Mouse (Mus musculus) forebrain, postnatal 0 days (tissue): ENCODE results near the gene Lactbl1. TPM values are rescaled to one million over a fixed set of nuclear protein-coding genes. Genes with fewer than 3 reads are reported as not detected.

ENCODE experiments used
- ATAC-seq: fragments of 200-750 bp; cut with Nextera tagmentation; 2 replicates; pipeline ENCODE4 v1.8.0; 2017; ENCODE audit warnings: mild to moderate bottlenecking, moderate library complexity
- DNase-seq: peaks from one replicate; pipeline ENCODE4 v3.0.0-alpha.2; 2015
- H3K27ac ChIP-seq: fragments of 300-500 bp; sonication (generic); 2 replicates; pipeline ENCODE4 v1.5.1; 2014; ENCODE audit warnings: low read depth, mild to moderate bottlenecking, antibody characterized with exemption, low read length, moderate library complexity, mixed read lengths
- H3K27me3 ChIP-seq: fragments of 300-500 bp; sonication (generic); 2 replicates; pipeline ENCODE4 v1.6.1; 2014; ENCODE audit warnings: mild to moderate bottlenecking, low read length, mixed read lengths; ENCODE audit not compliant: insufficient read depth
- H3K36me3 ChIP-seq: fragments of 300-500 bp; sonication (generic); 2 replicates; pipeline ENCODE4 v1.6.1; 2014; ENCODE audit warnings: mild to moderate bottlenecking, moderate library complexity; ENCODE audit not compliant: insufficient read depth
- H3K4me1 ChIP-seq: fragments of 300-500 bp; sonication (generic); 2 replicates; pipeline ENCODE4 v1.6.1; 2014; ENCODE audit warnings: antibody characterized with exemption; ENCODE audit not compliant: insufficient read depth
- H3K4me2 ChIP-seq: fragments of 300-500 bp; sonication (generic); 2 replicates; pipeline ENCODE4 v1.6.1; 2014; ENCODE audit warnings: low read depth, mild to moderate bottlenecking, moderate library complexity
- H3K4me3 ChIP-seq: fragments of 300-500 bp; sonication (generic); 2 replicates; pipeline ENCODE4 v1.5.1; 2014; ENCODE audit warnings: low read depth, low read length, mixed read lengths
- H3K9ac ChIP-seq: fragments of 300-500 bp; sonication (generic); 2 replicates; pipeline ENCODE4 v1.6.1; 2014; ENCODE audit warnings: mild to moderate bottlenecking
- H3K9me3 ChIP-seq: fragments of 300-500 bp; sonication (generic); 2 replicates; pipeline ENCODE4 v1.6.1; 2016; ENCODE audit warnings: low read length
- CTCF ChIP-seq: sonication (generic); IDR thresholded peaks from 2 replicates; pipeline ENCODE4 v1.5.1; 2016; ENCODE audit warnings: antibody characterized with exemption, control low read depth, low read depth
- WGBS: fragments of 180-500 bp; shearing (Covaris S2); extraction: QIAGEN DNeasy Blood & Tissue Kit; methylation state at CpG from one replicate; pipeline ENCODE4 v1.1.7; 2014; 5-methylcytosine and 5-hydroxymethylcytosine counted together
- polyA plus RNA-seq: library from polyadenylated mRNA; unstranded; fragments of >200 nt; fragmentation: Nextera tagmentation; extraction: Ambion mirVana; gene quantifications from 2 replicates; pipeline ENCODE4 v1.2.1, GENCODE M21; 2015
- total RNA-seq: library from RNA; depleted of rRNA; stranded (reverse); fragments of >200 nt; gene quantifications from 2 replicates; pipeline ENCODE4 v1.2.3, GENCODE M21; 2014

Gene Lactbl1
- total and polyA plus RNA-seq, 2 experiments from 2014 or later = 0.05 to 0.24 TPM

- no peak for TF ChIP-seq CTCF
- H3K9me3 ChIP-seq = no peaks in the 10 kb centered on the region
- no peak within 1 kb of the TSS for H3K27ac ChIP-seq
- no peaks in the 10 kb centered on the region for H3K4me1 ChIP-seq
- no peak within 1 kb of the TSS for H3K4me2 ChIP-seq
- no peak for DNase-seq
- no peak for ATAC-seq
- no peak within 1 kb of the TSS for H3K4me3 ChIP-seq
- 57% methylated on average over 4 of the region's 4 CpGs for WGBS
- no peaks in the 10 kb centered on the region for H3K27me3 ChIP-seq
- no peak within 1 kb of the TSS for H3K9ac ChIP-seq
- no peaks in the 10 kb centered on the region for H3K36me3 ChIP-seq
Observed at GRCm38 (mm10) chr4:136610387-136610856, 12.0 kb upstream of the Lactbl1 start, which contains the start of gene Tex46. TSS of gene Tex46 (plus strand) at chr4:136610437.

GRCm38 (mm10) chr4:136613657-136614056 is 8.8 kb upstream of the Lactbl1 start:
- TF ChIP-seq CTCF = no peak
- no peak overlapping the region for H3K4me2 ChIP-seq
- ATAC-seq = no peak
- H3K27ac ChIP-seq = no peak overlapping the region
- no peak overlapping the region for H3K9ac ChIP-seq
- no peak overlapping the region for H3K4me3 ChIP-seq
- H3K27me3 ChIP-seq = no peaks in the 10 kb centered on the region
- peak; percentile 33 for DNase-seq
- WGBS = 59% methylated on average over 7 of the region's 7 CpGs
- no peaks in the 10 kb centered on the region for H3K36me3 ChIP-seq
- no peaks in the 10 kb centered on the region for H3K4me1 ChIP-seq
- H3K9me3 ChIP-seq = no peaks in the 10 kb centered on the region

GRCm38 (mm10) chr4:136621336-136621735 is 1.1 kb upstream of the Lactbl1 start:
- Histone ChIP-seq H3K4me1 (no peaks in the 10 kb centered on the region), H3K9me3 (no peaks in the 10 kb centered on the region), H3K9ac (no peak overlapping the region), H3K27me3 (no peaks in the 10 kb centered on the region), H3K4me2 (no peak overlapping the region), H3K36me3 (no peaks in the 10 kb centered on the region), H3K27ac (no peak overlapping the region), H3K4me3 (no peak overlapping the region)
- TF ChIP-seq CTCF = peak; percentile 97
- 0% methylated on average over 1 of the region's 1 CpGs for WGBS
- DNase-seq (peak; percentile 89), ATAC-seq (peak; percentile 51; the same call in 1 of the 2 replicates)

GRCm38 (mm10) chr4:136621956-136622355 is 465 bp upstream of the Lactbl1 start:
- DNase-seq = no peak
- no peaks in the 10 kb centered on the region for H3K9me3 ChIP-seq
- no peak for TF ChIP-seq CTCF
- H3K4me2 ChIP-seq = no peak overlapping the region
- no peak for ATAC-seq
- 46% methylated on average over 5 of the region's 5 CpGs for WGBS
- H3K27ac ChIP-seq = no peak overlapping the region
- no peaks in the 10 kb centered on the region for H3K4me1 ChIP-seq
- no peak overlapping the region for H3K9ac ChIP-seq
- no peaks in the 10 kb centered on the region for H3K27me3 ChIP-seq
- no peak overlapping the region for H3K4me3 ChIP-seq
- no peaks in the 10 kb centered on the region for H3K36me3 ChIP-seq

- no peak overlapping the region for H3K4me3 ChIP-seq
- no peaks in the 10 kb centered on the region for H3K27me3 ChIP-seq
- H3K36me3 ChIP-seq = no peaks in the 10 kb centered on the region
- H3K9me3 ChIP-seq = no peaks in the 10 kb centered on the region
- H3K4me2 ChIP-seq = no peak overlapping the region
- DNase-seq = no peak
- no peak for ATAC-seq
- H3K4me1 ChIP-seq = no peaks in the 10 kb centered on the region
- H3K27ac ChIP-seq = no peak overlapping the region
- TF ChIP-seq CTCF = no peak
- no peak overlapping the region for H3K9ac ChIP-seq
- 72% methylated on average over 6 of the region's 6 CpGs for WGBS
Observed at GRCm38 (mm10) chr4:136626590-136626989, 4.2 kb downstream of the Lactbl1 start.

GRCm38 (mm10) chr4:136631237-136631994 is 9.0 kb downstream of the Lactbl1 start:
- Histone ChIP-seq H3K4me2 (no peak overlapping the region), H3K27me3 (no peaks in the 10 kb centered on the region), H3K27ac (no peak overlapping the region), H3K9ac (no peak overlapping the region), H3K36me3 (no peaks in the 10 kb centered on the region), H3K4me1 (no peaks in the 10 kb centered on the region), H3K4me3 (no peak overlapping the region), H3K9me3 (no peaks in the 10 kb centered on the region)
- no peak for TF ChIP-seq CTCF
- DNase-seq (peak; percentile 50), ATAC-seq (peak; percentile 61)
- WGBS = 63% methylated on average over 11 of the region's 11 CpGs

GRCm38 (mm10) chr4:136635995-136636394 is 13.6 kb downstream of the Lactbl1 start:
- Histone ChIP-seq H3K9ac (no peak overlapping the region), H3K27ac (no peak overlapping the region), H3K4me2 (no peak overlapping the region), H3K4me3 (no peak overlapping the region), H3K4me1 (no peaks in the 10 kb centered on the region), H3K36me3 (no peaks in the 10 kb centered on the region), H3K27me3 (no peaks in the 10 kb centered on the region), H3K9me3 (no peaks in the 10 kb centered on the region)
- DNase-seq (no peak), ATAC-seq (no peak)
- peak; percentile 28; the same call in 1 of the 2 replicates for TF ChIP-seq CTCF
